Mouse (Mus musculus): ENCODE measurements around the gene Cope. TPM values are rescaled to one million over a fixed set of nuclear protein-coding genes. Genes with fewer than 3 reads are reported as not detected.
A peak's percentile ranks its signal among the peaks of the same experiment; 100 is the strongest.

Gene Cope
- polyA plus RNA-seq, 1 experiment from 2014 or later: 275 TPM

DNA sequence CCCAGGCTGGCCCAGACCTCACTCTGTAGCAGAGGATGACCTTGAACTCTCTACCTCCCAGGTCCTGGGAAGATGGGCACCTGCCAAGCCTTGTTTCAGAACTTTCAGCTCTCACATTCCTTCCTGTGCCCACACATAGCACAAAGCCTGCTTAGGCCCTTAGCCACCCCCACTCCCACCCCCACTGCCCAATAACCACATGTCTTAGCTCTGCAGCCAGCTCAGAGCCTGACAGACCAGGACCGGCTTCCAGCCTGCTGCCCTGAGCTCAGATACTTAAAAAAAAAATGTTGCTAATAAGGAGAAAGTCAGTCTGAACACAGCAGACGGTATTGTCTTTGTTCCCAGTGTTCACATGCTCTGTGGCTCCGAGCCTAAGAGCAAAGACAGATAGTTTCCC is 21.3 kb upstream of the Cope start:
- Histone ChIP-seq H3K4me1 (replicated peaks) (peaks cover 36% of the 10 kb centered on the region), H3K36me3 (peaks cover 12% of the 10 kb centered on the region), H3K27ac (peak overlapping the region; percentile 8; the same call in 1 of the 2 replicates), H3K4me2 (no peak overlapping the region), H3K27me3 (0 out of 2 replicates have a peak, but pooled peaks cover 4% of the 10 kb centered on the region), H3K4me3 (no peak overlapping the region), H3K9me3 (no peaks in the 10 kb centered on the region), H3K9ac (no peak overlapping the region)
- WGBS: 56% methylated on average over 3 of the region's 3 CpGs
- no peak for ATAC-seq (ENCODE audit: low FRiP score)

DNA sequence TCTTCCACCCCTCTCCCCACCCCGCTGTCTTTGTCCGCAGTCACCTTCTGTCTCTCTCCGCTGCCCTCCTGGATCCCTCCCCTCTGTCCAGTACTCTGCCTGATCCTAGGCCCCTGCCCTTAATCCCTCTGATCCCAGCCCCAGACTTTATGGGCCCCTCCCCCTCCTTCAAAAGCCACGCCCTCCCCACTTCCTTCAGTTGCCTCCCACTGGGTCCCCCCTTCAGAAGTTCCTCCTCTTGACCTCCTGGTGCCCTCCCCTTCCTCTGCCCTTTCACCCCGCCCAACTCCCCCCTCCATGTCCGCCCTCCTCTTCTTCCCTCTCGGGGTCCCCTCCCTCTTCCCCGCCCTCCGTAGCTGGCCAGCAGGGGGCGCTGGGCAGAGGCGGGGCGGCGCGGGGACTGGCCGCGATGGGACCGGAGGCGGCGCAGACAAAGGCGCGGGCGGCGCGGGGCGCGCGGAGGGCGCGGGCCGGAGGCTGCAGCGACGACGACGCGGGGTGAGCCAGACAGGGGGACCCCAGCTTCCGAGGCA is 19.6 kb upstream of the Cope start, which contains the start of gene Homer3:
TSS of gene Homer3 (plus strand) at position 225 of the 533 bp plus-strand sequence.
- peak within 1 kb of the TSS; percentile 75 for H3K4me3 ChIP-seq
- peak within 1 kb of the TSS; percentile 55 for H3K27ac ChIP-seq
- 0 out of 2 replicates have a peak, but pooled peaks cover 4% of the 10 kb centered on the region for H3K27me3 ChIP-seq
- WGBS: under 1% methylated on average over 34 of the region's 36 CpGs
- H3K4me2 ChIP-seq: peak within 1 kb of the TSS; percentile 74
- H3K9me3 ChIP-seq: no peaks in the 10 kb centered on the region
- ATAC-seq (ENCODE audit: low FRiP score): peak; percentile 81
- peaks cover 36% of the 10 kb centered on the region for H3K4me1 ChIP-seq (replicated peaks)
- H3K9ac ChIP-seq: peak within 1 kb of the TSS; percentile 94
- peaks cover 29% of the 10 kb centered on the region for H3K36me3 ChIP-seq

DNA sequence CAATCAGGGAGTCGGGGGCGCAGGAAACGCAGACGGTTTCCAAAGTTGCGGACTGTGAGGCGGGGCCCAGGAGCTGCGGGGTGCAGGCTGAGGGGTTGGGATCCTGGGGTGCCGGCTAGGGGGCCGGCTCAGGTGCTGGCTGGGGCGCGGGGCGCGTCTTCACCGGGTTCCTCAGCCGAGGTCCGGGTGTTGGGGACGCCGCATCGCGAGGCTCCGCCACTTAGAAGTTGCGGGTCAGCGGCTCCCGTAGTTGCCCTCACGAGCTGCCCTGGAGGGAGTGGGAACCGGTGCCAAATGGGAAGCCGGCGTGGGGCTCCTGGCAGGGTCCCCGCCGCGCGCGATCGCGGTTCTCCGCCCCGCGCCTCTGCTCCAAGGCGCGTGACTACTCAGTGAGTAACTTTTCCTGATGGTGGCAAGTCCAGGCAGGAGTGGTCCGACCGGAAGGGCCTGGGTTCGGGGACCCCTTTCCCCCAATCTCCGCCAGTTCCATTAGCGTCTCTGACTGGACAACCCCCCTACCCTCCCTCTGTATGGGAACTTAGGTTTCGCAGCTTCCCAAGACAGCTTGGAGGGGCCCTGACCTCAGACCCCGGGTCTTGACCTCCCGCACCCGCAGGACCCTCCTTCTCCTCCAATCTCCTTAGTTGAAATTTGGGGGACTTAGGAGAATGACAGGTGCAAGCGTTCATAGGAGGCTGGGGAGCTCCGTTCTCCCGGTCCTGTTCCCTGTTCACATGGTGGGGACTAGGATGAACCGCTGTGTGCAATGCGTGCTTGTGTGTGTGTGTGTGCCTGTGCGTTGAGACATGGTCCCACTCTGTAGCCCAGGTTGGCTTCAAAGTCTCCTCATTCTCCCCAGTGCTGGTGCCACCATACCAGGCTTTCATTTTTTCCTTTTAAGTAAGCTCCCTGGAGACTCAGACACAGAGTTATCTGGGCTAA is 18.9 kb upstream of the Cope start:
- H3K9me3 ChIP-seq: no peaks in the 10 kb centered on the region
- H3K9ac ChIP-seq: peak overlapping the region; percentile 94
- 0 out of 2 replicates have a peak, but pooled peaks cover 1% of the 10 kb centered on the region for H3K27me3 ChIP-seq
- peak overlapping the region; percentile 75 for H3K4me3 ChIP-seq
- WGBS: under 1% methylated on average over 54 of the region's 55 CpGs
- peak; percentile 65 for ATAC-seq (ENCODE audit: low FRiP score)
- peak overlapping the region; percentile 55 for H3K27ac ChIP-seq
- H3K4me1 ChIP-seq (replicated peaks): peaks cover 33% of the 10 kb centered on the region
- H3K36me3 ChIP-seq: peaks cover 35% of the 10 kb centered on the region
- H3K4me2 ChIP-seq: peak overlapping the region; percentile 74

DNA sequence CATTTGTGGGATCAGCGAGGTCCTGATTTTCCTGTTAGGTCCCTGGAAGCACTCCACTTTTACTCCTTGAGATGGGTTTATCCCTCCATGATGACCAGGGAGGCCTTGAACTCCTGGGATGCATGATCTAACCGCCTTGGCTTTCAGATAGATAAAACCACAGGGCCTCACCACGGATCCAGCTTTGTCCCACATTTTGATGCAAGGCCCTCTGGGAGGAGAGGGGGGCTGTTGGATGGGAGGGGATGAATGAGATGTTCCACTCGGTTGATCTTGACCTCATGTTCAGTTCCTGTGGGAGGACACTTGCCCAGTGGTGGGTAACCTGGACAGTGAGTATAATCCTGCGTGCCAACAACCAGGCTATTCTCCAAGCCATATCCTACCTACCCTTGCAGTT is 17.9 kb upstream of the Cope start:
- H3K27ac ChIP-seq: no peak overlapping the region
- no peak overlapping the region for H3K4me3 ChIP-seq
- no peak for ATAC-seq (ENCODE audit: low FRiP score)
- H3K4me1 ChIP-seq (replicated peaks): peaks cover 33% of the 10 kb centered on the region
- H3K9me3 ChIP-seq: no peaks in the 10 kb centered on the region
- 74% methylated on average over 5 of the region's 5 CpGs for WGBS
- H3K27me3 ChIP-seq: no peaks in the 10 kb centered on the region
- H3K9ac ChIP-seq: no peak overlapping the region
- H3K36me3 ChIP-seq: peaks cover 45% of the 10 kb centered on the region
- H3K4me2 ChIP-seq: peak overlapping the region; percentile 74

DNA sequence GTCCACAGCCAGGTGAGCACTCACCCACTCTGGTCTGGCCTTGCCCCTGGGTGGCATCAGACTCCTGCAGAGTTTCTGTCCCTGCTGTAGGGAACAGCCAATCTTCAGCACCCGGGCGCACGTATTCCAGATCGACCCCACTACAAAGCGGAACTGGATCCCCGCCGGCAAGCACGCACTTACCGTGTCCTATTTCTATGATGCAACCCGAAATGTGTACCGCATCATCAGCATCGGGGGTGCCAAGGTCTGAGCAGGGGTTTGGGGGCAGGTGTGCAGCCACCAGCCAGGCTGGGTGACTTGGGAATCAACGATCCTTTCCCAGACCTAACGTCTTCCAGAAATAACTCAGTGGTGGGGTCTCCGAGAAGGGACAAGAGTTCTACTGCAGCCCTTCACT is 17.0 kb upstream of the Cope start:
- Histone ChIP-seq H3K36me3 (peaks cover 52% of the 10 kb centered on the region), H3K27me3 (no peaks in the 10 kb centered on the region), H3K4me2 (no peak overlapping the region), H3K27ac (no peak overlapping the region), H3K9me3 (no peaks in the 10 kb centered on the region), H3K9ac (no peak overlapping the region), H3K4me1 (replicated peaks) (peaks cover 33% of the 10 kb centered on the region), H3K4me3 (no peak overlapping the region)
- 98% methylated on average over 15 of the region's 15 CpGs for WGBS
- ATAC-seq (ENCODE audit: low FRiP score): no peak

DNA sequence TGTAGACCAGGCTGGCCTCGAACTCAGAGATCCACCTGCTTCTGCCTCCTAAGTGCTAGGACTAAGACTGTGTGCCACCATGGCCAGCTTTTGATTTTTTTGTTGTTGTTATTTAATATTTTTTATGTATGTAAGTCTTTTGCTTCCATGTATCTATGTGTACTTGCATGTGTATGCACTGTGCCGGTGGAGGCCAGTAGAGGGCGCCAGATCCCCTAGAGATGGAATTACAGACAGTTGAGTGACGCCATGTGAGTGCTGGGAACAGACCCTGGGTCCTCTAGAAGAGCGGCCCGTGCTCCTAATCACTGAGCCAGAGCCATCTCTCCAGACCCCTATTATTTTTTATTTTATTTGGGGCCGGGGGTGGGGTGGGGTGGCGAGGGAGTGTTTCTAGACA is 15.6 kb upstream of the Cope start:
- Histone ChIP-seq H3K4me2 (no peak overlapping the region), H3K27ac (no peak overlapping the region), H3K36me3 (peaks cover 67% of the 10 kb centered on the region), H3K4me3 (no peak overlapping the region), H3K9ac (no peak overlapping the region), H3K4me1 (replicated peaks) (peaks cover 28% of the 10 kb centered on the region), H3K9me3 (no peaks in the 10 kb centered on the region), H3K27me3 (no peaks in the 10 kb centered on the region)
- 90% methylated on average over 8 of the region's 8 CpGs for WGBS
- ATAC-seq (ENCODE audit: low FRiP score): no peak

DNA sequence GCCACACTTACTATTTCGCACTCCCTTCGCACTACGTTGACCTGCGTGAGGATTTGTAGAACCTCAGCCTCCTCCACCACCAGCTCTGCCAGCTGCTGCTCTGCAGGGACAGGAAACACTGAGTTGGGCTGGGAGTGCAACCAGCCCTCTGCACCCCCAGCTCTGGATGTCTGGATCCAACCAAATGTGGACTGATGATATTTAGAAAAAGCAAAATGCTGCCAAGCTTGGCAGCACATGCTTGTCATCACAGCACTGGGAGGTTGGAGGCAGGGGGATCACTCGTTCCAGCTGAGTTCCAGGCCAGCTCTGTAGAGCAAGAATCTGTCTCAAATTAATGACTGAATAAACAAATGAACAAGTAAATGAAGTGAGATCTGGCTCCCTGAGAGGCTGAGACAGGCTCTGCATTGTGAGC is 8.3 kb upstream of the Cope start:
- peaks cover 94% of the 10 kb centered on the region for H3K36me3 ChIP-seq
- WGBS: 73% methylated on average over 5 of the region's 5 CpGs

DNA sequence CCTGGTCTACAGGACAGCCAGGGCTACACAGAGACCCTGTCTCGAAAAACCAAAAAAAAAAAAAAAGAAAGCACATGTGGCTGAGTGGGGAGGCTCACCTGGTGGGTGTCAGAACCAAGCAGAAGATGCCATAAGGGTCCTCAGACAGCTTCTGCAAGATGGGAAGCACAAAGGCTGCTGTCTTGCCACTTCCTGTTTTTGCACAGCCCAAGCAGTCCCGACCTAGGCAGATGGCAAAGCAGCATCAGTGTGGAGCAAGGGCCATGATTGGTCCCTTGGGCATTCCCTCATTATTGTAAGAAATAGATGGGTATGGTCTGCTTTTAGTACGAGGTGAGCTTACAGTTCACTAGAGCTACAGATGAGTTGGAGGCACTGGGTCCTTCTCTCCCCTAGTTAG is 1.4 kb upstream of the Cope start:
- Histone ChIP-seq H3K4me2 (0 out of 2 replicates have a peak overlapping the region, but pooled peaks have one; percentile 93), H3K36me3 (peaks cover 56% of the 10 kb centered on the region), H3K4me3 (0 out of 2 replicates have a peak overlapping the region, but pooled peaks have one; percentile 82), H3K4me1 (replicated peaks) (peaks cover 38% of the 10 kb centered on the region), H3K9ac (no peak overlapping the region), H3K27ac (no peak overlapping the region), H3K27me3 (no peaks in the 10 kb centered on the region), H3K9me3 (no peaks in the 10 kb centered on the region)
- 87% methylated on average over 3 of the region's 3 CpGs for WGBS
- no peak for ATAC-seq (ENCODE audit: low FRiP score)

More for the DNA sequence above, 8.3 kb upstream of the Cope start:
- no peak overlapping the region for H3K4me3 ChIP-seq
- H3K4me1 ChIP-seq (replicated peaks): no peaks in the 10 kb centered on the region
- no peaks in the 10 kb centered on the region for H3K27me3 ChIP-seq
- no peak overlapping the region for H3K9ac ChIP-seq
- ATAC-seq (ENCODE audit: low FRiP score): no peak
- no peak overlapping the region for H3K4me2 ChIP-seq
- no peak overlapping the region for H3K27ac ChIP-seq
- H3K9me3 ChIP-seq: no peaks in the 10 kb centered on the region

DNA sequence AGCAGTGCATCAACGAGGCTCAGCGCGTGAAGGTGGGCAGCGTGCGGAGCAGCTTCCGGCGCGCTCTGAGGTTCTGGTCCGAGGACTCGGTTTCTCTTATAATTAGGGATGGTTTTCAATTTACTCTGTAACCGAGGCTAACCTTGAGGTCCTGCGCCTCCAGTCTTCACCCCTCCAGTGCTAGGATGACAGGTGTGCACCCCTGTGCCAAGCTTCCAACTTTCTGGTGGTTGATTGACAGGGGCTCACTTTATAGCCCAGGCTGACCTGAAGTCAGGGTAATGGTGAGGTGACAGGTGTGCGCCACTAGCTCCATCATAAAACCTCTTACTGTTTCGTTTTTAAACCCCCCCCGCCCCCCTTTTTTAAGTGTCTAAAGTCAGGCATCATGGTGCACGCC is 583 bp downstream of the Cope start:
- H3K4me1 ChIP-seq (replicated peaks): peaks cover 38% of the 10 kb centered on the region
- peak overlapping the region; percentile 87 for H3K9ac ChIP-seq
- H3K4me3 ChIP-seq: peak overlapping the region; percentile 82
- peak overlapping the region; percentile 93 for H3K4me2 ChIP-seq
- peaks cover 54% of the 10 kb centered on the region for H3K36me3 ChIP-seq
- H3K27me3 ChIP-seq: no peaks in the 10 kb centered on the region
- H3K27ac ChIP-seq: peak overlapping the region; percentile 74
- WGBS: 5% methylated on average over 16 of the region's 16 CpGs
- no peaks in the 10 kb centered on the region for H3K9me3 ChIP-seq
- no peak; the same call in 1 of the 2 replicates for ATAC-seq (ENCODE audit: low FRiP score)

DNA sequence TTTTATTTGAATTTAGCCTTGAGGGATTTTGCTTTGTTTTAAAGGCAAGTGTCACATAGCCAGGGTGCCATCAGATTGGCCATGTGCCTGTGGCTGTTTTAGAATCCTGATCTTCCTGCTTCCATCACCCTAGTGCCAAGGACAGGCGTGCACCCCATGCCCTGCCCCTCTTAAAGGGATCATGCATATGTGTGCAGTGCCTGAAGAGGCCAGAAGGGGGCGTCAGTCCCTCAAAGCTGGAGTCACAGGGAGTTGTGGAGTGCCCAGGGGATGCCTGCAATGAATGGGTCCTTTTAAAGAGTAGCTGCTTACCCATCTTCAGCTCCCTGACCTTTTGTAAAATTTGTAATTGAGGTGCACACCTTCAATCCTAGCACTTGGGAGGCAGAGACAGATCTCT is 7.0 kb downstream of the Cope start:
- H3K4me3 ChIP-seq: no peak overlapping the region
- H3K9ac ChIP-seq: no peak overlapping the region
- no peak for ATAC-seq (ENCODE audit: low FRiP score)
- no peaks in the 10 kb centered on the region for H3K9me3 ChIP-seq
- 33% methylated on average over 2 of the region's 2 CpGs for WGBS
- H3K27ac ChIP-seq: no peak overlapping the region
- no peaks in the 10 kb centered on the region for H3K27me3 ChIP-seq
- no peak overlapping the region for H3K4me2 ChIP-seq
- peaks cover 9% of the 10 kb centered on the region for H3K4me1 ChIP-seq (replicated peaks)
- peaks cover 88% of the 10 kb centered on the region for H3K36me3 ChIP-seq

DNA sequence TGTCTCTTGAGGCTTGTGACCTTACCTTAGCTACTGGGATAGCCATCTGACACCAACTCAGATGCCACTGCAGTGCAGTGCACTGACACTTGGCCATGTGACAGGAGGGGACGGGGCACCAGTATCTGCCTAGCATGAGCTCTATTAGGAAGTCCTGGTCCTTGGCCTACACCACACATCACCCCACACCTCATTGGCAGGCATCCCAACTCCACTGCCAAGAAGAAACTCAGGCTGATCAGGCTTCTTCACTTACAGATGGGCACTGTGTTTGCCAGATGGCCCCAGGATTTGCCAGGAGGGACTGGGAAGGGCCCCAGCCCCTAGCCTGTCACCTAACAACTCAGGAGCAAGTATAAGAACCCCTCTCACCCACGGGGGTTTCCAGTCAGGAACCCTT is 11.1 kb downstream of the Cope start:
- no peak overlapping the region for H3K27ac ChIP-seq
- no peak overlapping the region for H3K4me3 ChIP-seq
- ATAC-seq (ENCODE audit: low FRiP score): no peak
- H3K4me1 ChIP-seq (replicated peaks): peaks cover 36% of the 10 kb centered on the region
- H3K9ac ChIP-seq: no peak overlapping the region
- H3K27me3 ChIP-seq: no peaks in the 10 kb centered on the region
- H3K9me3 ChIP-seq: no peaks in the 10 kb centered on the region
- 95% methylated on average over 2 of the region's 2 CpGs for WGBS
- H3K4me2 ChIP-seq: no peak overlapping the region
- peaks cover 52% of the 10 kb centered on the region for H3K36me3 ChIP-seq

DNA sequence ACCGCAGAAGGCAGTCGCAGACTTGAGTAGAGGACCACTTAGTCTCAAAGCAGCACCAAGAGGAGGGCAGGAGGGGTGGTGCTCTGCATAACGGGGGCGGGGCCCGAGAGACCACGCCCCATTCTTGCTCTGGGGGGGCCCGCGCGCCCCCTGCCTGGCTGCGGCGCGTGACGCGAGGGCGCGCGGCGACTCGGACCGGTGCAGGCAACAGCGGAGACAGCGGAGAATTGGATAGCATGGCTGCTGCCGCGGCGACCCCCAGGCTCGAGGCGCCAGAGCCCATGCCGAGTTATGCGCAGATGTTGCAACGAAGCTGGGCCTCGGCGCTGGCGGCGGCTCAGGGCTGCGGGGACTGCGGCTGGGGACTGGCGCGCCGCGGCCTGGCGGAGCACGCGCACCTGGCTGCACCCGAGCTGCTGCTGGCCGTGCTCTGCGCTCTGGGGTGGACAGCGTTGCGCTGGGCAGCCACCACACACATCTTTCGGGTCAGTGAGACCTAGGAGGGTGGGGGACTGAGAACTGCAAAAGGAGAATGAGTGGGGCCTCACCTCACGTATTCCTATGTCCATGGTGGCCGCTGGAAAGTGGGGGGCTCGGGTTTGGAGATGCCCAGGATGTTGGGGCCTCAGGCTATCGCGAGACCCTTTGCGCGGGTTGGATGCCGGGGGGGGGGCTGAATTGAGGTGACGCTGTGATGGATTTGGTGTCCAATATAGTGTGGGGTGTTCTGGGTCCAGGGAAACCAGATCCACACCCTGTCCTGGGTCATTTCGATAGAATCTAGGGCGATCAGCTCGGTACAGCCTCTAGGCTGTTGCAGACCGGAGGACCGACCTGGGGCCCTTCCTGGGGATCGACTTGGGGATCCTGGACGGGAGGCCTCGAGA is 13.5 kb downstream of the Cope start, which contains the start of gene Cers1:
TSS of gene Cers1 (plus strand) at position 152 of the 887 bp plus-strand sequence.
- ATAC-seq (ENCODE audit: low FRiP score): peak; percentile 58
- H3K9me3 ChIP-seq: no peaks in the 10 kb centered on the region
- peak within 1 kb of the TSS; percentile 95 for H3K27ac ChIP-seq
- peak within 1 kb of the TSS; percentile 88 for H3K4me2 ChIP-seq
- H3K36me3 ChIP-seq: peaks cover 53% of the 10 kb centered on the region
- peak within 1 kb of the TSS; percentile 67 for H3K4me3 ChIP-seq
- 1% methylated on average over 46 of the region's 66 CpGs for WGBS
- H3K27me3 ChIP-seq: no peaks in the 10 kb centered on the region
- peaks cover 39% of the 10 kb centered on the region for H3K4me1 ChIP-seq (replicated peaks)
- H3K9ac ChIP-seq: peak within 1 kb of the TSS; percentile 89
